Mouse (Mus musculus) hindbrain, embryonic 10.5 days (tissue): ENCODE measurements around the gene Sart3. TPM values are rescaled to one million over a fixed set of nuclear protein-coding genes. Genes with fewer than 3 reads are reported as not detected.

Experiments used
- DNase-seq: peaks from one replicate; pipeline ENCODE4 v3.0.0-alpha.2; 2017; ENCODE audit warnings: low spot score
- H3K27ac ChIP-seq: fragments of 300-500 bp; sonication (generic); 2 replicates; pipeline ENCODE4 v1.5.1; 2016; ENCODE audit warnings: mild to moderate bottlenecking, moderate library complexity
- H3K27me3 ChIP-seq: fragments of 300-500 bp; sonication (generic); 2 replicates; pipeline ENCODE4 v1.6.1; 2016; ENCODE audit warnings: mild to moderate bottlenecking; ENCODE audit not compliant: poor library complexity, insufficient read depth, severe bottlenecking
- H3K36me3 ChIP-seq: fragments of 300-500 bp; sonication (generic); 2 replicates; pipeline ENCODE4 v1.6.1; 2016; ENCODE audit warnings: mild to moderate bottlenecking, moderate library complexity
- H3K4me1 ChIP-seq: fragments of 300-500 bp; sonication (generic); replicated peaks from 2 replicates; pipeline ENCODE4 v1.6.1; 2016; ENCODE audit warnings: mild to moderate bottlenecking
- H3K4me3 ChIP-seq: fragments of 300-500 bp; sonication (generic); 2 replicates; pipeline ENCODE4 v1.5.1; 2016; ENCODE audit warnings: mild to moderate bottlenecking, moderate library complexity
- H3K9me3 ChIP-seq: fragments of 300-500 bp; sonication (generic); 2 replicates; pipeline ENCODE4 v1.6.1; 2016; ENCODE audit warnings: mild to moderate bottlenecking, moderate library complexity
- WGBS: fragments of 180-500 bp; shearing (Covaris S2); methylation state at CpG from one replicate; pipeline ENCODE4 v1.1.7; 2016; 5-methylcytosine and 5-hydroxymethylcytosine counted together
- polyA plus RNA-seq: library from polyadenylated mRNA; unstranded; fragments of >200 nt; fragmentation: Nextera tagmentation; extraction: Ambion mirVana; gene quantifications from 2 replicates; pipeline ENCODE4 v1.2.1, GENCODE M21; 2016

The Sart3 gene
- polyA plus RNA-seq, 1 experiment from 2014 or later, result 66.0 TPM

DNA sequence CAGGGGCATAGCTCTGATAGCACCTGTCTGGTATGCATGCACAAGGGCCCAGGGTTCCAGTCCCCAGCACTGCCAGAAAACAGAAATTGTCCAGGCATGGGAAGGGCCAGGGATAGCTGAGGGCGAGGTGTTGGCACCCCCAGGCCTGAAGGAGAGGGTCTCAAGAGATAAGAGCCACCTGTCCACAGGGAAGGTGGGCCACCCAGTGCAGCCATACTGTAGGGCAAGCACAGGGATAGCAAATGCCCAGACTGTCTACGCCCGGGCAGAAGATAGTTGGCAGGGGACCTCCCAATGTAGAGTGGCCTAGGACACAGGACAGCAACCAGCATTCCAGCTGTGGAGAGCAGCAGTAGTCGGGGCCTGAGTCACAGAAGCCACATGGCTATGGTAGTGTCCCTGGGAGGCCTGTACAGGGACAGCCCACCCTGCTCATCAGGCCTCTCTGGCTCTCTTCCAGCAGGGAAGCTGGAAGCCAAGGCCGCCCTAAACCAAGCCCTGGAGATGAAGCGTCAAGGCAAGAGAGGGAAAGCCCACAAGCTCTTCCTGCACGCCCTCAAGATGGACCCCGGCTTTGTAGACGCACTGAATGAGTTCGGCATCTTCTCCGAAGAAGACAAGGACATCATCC is 34.6 kb downstream of the Sart3 start:
- peaks cover 55% of the 10 kb centered on the region for H3K36me3 ChIP-seq
- H3K27ac ChIP-seq, result no peak overlapping the region
- 90% methylated on average over 11 of the region's 11 CpGs for WGBS
- H3K9me3 ChIP-seq, result no peaks in the 10 kb centered on the region
- 0 out of 2 replicates have a peak overlapping the region, but pooled peaks have one; percentile 81 for H3K4me3 ChIP-seq
- no peak for DNase-seq
- H3K4me1 ChIP-seq, result peaks cover 27% of the 10 kb centered on the region
- H3K27me3 ChIP-seq, result no peaks in the 10 kb centered on the region

DNA sequence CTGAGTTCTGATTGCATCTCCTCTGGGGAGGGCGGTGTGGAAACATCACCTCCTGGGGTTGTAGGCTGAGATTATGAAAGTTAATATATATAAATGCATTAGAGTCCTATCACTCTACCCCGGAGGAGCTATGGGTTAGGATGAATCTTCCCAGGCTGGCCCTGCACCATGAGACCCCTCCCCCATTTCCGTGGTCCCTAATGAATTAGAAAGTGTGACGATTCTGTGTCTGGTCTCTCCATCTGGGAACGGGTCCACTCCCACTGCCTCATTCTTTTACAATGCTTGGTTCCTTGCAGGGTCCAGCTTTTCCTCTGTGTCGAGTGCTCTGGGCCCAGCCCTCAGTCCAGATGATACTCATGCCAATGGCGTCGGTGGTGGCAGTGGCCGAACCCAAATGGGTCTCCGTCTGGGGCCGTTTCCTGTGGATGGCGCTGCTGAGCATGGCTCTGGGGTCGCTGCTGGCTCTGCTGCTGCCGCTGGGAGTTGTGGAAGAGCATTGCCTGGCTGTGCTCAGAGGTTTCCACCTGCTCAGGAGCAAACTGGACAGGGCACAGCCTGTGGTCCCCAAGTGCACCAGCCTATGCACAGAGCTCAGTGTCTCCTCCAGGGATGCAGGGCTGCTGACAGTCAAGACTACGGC is 35.7 kb downstream of the Sart3 start:
- DNase-seq, result no peak
- Histone ChIP-seq H3K27ac (peak overlapping the region; percentile 98), H3K9me3 (no peaks in the 10 kb centered on the region), H3K27me3 (no peaks in the 10 kb centered on the region), H3K4me3 (peak overlapping the region; percentile 81), H3K36me3 (peaks cover 44% of the 10 kb centered on the region), H3K4me1 (peaks cover 27% of the 10 kb centered on the region)
- WGBS, result 42% methylated on average over 15 of the region's 15 CpGs

DNA sequence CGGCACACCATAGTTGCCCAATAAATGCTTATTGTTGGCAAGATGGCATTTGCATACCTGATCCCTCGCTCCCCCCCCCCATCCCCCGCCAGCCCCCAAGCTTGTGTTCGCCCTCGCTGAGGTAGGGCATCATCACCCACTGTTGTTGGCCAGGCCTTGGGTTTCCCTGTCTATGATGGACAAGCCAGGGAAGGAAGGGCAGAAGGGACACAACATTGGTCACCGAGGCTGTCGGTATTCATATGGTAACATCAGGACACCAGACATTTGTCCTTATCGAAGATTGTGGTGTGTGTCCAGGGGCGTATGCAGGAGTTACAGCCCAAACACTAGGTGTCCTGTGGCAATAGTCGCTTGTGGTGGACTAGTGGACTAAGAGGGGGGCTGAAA is 36.2 kb downstream of the Sart3 start:
- peak overlapping the region; percentile 81 for H3K4me3 ChIP-seq
- peaks cover 39% of the 10 kb centered on the region for H3K36me3 ChIP-seq
- no peak for DNase-seq
- 8% methylated on average over 10 of the region's 10 CpGs for WGBS
- H3K27ac ChIP-seq, result peak overlapping the region; percentile 98
- no peaks in the 10 kb centered on the region for H3K27me3 ChIP-seq
- no peaks in the 10 kb centered on the region for H3K9me3 ChIP-seq
- H3K4me1 ChIP-seq, result peaks cover 28% of the 10 kb centered on the region

DNA sequence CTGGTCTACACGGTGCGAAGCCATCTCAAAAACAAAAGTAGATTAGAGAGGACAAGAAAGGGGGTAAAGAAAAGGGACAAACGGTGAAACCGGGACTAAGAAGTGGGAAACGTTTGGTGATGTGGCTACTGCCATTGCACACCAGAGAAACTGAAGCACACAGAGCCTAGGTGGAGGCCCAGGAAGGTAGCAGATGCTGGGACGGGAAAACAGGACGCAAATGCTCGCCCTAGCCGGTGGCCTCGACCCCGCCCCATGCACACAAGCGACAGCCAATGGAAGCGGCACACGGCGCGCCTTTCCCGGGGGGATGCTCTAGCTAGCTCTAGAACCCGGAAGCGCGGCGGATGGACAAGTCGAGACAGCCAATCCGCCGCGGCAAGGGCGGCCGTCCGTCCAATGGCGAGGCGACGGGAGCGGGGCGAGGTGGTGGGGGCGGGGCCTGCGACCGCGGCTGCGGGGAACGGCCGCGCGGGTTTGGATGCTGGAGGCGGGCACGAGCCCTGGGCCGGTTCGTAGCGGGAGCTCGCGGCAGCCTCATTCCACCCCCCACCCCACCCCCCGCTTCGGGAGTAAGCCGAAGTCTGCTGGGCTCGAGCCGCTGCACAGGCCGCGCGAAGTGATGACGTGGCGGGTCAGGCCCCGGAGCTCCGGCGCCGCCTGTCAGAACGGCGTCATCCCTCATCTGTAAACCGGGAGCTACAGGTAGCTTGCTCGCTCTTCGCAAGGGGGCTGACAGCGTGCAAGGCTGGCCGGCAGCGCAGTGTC is 36.8 kb downstream of the Sart3 start, which contains the start of gene Ficd:
Gene Ficd (plus strand): TSS at position 459 of the 768 bp plus-strand sequence.
- under 1% methylated on average over 71 of the region's 71 CpGs for WGBS
- Histone ChIP-seq H3K27me3 (no peaks in the 10 kb centered on the region), H3K4me3 (peak within 1 kb of the TSS; percentile 81), H3K36me3 (peaks cover 33% of the 10 kb centered on the region), H3K9me3 (no peaks in the 10 kb centered on the region), H3K27ac (peak within 1 kb of the TSS; percentile 98), H3K4me1 (peaks cover 33% of the 10 kb centered on the region)
- DNase-seq, result peak; percentile 97

DNA sequence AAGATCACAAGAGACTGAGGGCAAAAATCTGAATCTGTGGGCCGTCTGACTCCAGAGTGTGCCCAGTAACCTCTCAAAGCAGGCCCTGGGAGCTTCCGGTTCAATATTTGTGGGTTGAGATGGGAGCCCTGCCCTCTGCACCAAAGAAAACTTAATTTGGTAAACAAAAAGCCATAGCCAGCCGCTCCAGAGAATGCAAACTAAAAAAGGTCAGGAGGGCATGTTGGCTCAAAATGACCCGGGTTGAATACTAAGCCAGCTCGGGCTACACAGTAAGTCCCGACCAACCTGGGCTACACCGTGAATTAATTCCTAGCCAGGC is 37.3 kb downstream of the Sart3 start:
- H3K4me1 ChIP-seq, result peaks cover 39% of the 10 kb centered on the region
- peak overlapping the region; percentile 98 for H3K27ac ChIP-seq
- H3K9me3 ChIP-seq, result no peaks in the 10 kb centered on the region
- DNase-seq, result no peak
- H3K27me3 ChIP-seq, result no peaks in the 10 kb centered on the region
- peaks cover 28% of the 10 kb centered on the region for H3K36me3 ChIP-seq
- 29% methylated on average over 7 of the region's 7 CpGs for WGBS
- peak overlapping the region; percentile 81 for H3K4me3 ChIP-seq

DNA sequence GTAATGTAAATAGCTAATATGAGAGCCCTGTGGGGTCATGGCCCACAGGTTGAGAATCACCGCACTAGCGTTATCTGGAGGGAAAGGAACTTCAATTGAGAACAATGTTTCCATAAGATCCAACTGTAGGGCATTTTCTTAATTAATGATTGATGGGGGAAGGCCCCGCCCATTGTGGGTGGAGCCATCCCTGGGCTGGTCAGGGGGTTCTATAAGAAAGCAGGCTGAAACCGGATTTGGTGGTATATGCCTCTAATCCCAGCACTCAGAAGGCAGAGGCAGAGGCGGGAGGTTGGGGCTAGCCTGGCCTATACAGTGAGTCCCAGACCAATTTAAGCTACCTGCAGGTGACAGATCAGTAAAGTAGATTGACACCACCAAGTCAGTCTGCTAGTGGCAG is 37.9 kb downstream of the Sart3 start:
- DNase-seq, result no peak
- WGBS, result 69% methylated on average over 5 of the region's 5 CpGs
- H3K27ac ChIP-seq, result peak overlapping the region; percentile 98; the same call in 1 of the 2 replicates

DNA sequence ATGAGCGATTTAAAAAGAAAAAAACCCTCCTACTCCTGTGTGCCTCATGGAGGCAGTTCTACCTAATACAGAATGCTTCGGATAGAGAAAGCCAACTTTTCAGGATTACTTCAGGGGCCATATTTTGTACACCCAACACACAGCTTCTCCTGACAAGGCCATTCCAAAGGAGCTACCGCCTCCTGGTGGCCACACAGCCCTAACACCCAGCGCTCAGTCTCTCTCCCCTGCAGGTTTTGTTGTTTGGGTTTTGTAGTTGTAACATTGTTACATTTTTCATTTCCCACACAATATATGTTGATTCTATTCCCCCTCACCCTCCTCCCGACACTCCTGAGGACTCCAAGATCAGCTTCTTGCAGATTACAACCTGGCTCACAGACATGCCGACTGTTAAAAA is 40.1 kb downstream of the Sart3 start:
- 31% methylated on average over 6 of the region's 6 CpGs for WGBS
- DNase-seq, result peak; percentile 50
- H3K4me3 ChIP-seq, result no peak overlapping the region

More for the DNA sequence above, 37.9 kb downstream of the Sart3 start:
- Histone ChIP-seq H3K9me3 (no peaks in the 10 kb centered on the region), H3K4me3 (no peak overlapping the region), H3K4me1 (peaks cover 39% of the 10 kb centered on the region), H3K36me3 (peaks cover 21% of the 10 kb centered on the region), H3K27me3 (no peaks in the 10 kb centered on the region)

DNA sequence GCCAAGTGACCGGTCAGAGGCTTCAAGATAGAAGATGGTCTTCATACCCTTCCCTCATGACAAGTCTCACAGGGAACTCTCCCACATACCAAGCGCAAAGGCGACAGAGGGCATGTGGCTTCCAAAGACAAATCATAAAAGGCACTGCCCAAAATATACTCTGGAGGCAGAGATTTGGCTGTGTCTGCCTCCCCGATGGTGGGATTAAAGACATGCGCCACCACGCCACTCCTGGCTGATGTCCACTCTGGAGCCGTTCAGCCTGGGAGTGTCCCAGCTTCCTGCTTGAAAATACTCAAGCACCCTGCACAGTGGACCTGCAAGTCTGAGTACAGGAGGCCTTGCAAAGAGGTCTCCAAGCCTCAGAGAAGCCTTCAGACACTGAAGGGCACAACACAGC is 41.1 kb downstream of the Sart3 start:
- no peak for DNase-seq
- H3K9me3 ChIP-seq, result no peaks in the 10 kb centered on the region
- H3K4me1 ChIP-seq, result peaks cover 22% of the 10 kb centered on the region
- H3K27me3 ChIP-seq, result no peaks in the 10 kb centered on the region
- no peaks in the 10 kb centered on the region for H3K36me3 ChIP-seq
- 90% methylated on average over 7 of the region's 7 CpGs for whole genome bisulfite sequencing
- H3K4me3 ChIP-seq, result no peak overlapping the region
- H3K27ac ChIP-seq, result no peak overlapping the region

More for the DNA sequence above, 40.1 kb downstream of the Sart3 start:
- H3K27me3 ChIP-seq, result no peaks in the 10 kb centered on the region
- no peak overlapping the region for H3K27ac ChIP-seq
- peaks cover 32% of the 10 kb centered on the region for H3K4me1 ChIP-seq
- no peaks in the 10 kb centered on the region for H3K36me3 ChIP-seq
- no peaks in the 10 kb centered on the region for H3K9me3 ChIP-seq

DNA sequence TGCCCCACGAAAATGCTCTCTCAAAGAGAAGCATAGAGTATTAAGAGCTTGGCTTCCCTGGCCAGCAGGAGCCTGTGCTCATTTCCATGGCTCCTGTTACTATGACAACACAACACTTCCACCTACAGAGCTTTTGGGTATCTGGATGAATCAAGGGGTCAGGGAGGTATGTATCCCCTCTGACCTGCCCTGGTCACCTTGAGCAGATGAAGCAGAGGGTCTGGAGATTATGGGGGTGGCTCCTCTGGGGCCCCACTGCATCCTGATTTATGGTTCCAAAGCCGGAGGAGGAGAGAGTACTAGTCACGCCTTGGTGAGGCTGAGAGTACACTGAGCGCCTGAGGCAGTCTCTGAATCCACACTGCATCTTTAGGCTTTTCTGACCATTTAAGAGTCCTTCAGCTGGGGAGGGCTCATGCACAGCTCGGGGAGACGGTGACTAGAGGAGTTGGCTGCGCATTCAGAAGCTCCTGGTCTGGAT is 41.6 kb downstream of the Sart3 start:
- H3K27ac ChIP-seq, result no peak overlapping the region
- WGBS, result 75% methylated on average over 7 of the region's 7 CpGs
- DNase-seq, result no peak

DNA sequence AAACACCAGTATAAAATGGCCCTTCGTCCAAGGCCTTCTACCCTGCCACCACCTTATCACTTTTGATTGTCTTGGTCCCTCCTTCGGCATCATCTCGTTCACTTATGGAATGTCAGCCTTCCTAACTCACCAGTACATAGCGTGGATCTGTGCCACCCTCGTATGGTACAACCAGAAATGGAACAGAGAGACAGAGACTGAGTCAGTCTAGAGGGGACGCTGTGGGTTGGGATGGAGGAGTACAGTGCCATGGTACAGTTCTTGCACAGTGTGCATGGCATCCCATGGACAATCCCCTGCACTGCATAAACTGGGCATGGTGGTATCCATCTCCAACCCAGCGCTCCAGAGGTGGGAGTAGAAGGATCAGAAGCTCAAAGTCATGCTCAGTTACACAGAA is 43.6 kb downstream of the Sart3 start:
- Histone ChIP-seq H3K9me3 (no peaks in the 10 kb centered on the region), H3K4me3 (no peak overlapping the region), H3K4me1 (peaks cover 22% of the 10 kb centered on the region), H3K27ac (no peak overlapping the region), H3K27me3 (peaks cover 5% of the 10 kb centered on the region; the same call in 1 of the 2 replicates), H3K36me3 (no peaks in the 10 kb centered on the region)
- 88% methylated on average over 7 of the region's 7 CpGs for WGBS
- no peak for DNase-seq

More for the DNA sequence above, 41.6 kb downstream of the Sart3 start:
- Histone ChIP-seq H3K4me1 (peaks cover 19% of the 10 kb centered on the region), H3K9me3 (no peaks in the 10 kb centered on the region), H3K27me3 (no peaks in the 10 kb centered on the region), H3K36me3 (no peaks in the 10 kb centered on the region), H3K4me3 (no peak overlapping the region)

DNA sequence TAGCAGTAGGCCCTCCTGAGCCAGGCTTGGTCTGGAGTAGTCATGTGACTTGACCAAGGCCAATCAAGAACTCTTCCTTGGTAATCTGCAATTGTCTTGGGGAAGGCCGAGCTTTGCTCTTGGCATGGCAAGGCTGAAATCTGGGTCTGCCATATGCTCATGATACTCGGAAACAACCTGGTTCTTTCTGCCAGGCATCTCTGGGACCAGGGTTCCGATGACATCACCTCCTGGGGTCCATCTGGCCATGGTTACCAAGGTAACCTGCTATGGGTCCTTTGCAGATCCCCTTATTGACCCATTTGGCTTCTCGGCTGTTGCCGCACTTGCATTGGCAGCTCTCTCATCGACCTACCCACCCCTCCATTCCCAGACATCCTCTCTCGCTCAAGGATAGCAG is 44.3 kb downstream of the Sart3 start:
- DNase-seq, result no peak
- H3K27me3 ChIP-seq, result peaks cover 9% of the 10 kb centered on the region; the same call in 1 of the 2 replicates
- no peak overlapping the region for H3K4me3 ChIP-seq
- peaks cover 26% of the 10 kb centered on the region for H3K4me1 ChIP-seq
- H3K9me3 ChIP-seq, result no peaks in the 10 kb centered on the region
- H3K36me3 ChIP-seq, result no peaks in the 10 kb centered on the region
- no peak overlapping the region for H3K27ac ChIP-seq
- 85% methylated on average over 7 of the region's 7 CpGs for WGBS

DNA sequence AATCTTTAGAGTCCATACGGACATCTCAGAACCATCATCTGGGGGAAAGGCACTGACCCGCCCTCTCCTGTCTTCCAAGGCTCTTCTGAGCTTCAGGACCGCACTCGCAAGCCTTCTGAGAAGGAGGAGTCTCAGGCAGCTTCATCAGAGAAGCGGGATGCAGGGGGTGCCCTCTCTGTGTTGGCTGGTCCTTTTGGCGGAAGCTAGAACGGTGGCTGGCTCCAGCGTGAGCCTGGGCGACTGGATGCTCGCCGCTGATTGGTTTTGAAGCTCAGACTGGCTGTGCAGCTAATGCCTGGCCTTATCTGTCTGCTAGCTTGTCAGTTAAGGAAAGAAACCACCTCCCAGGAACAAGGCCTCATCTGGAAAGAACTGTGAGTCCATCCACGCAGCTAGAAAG is 45.1 kb downstream of the Sart3 start:
- WGBS, result 68% methylated on average over 12 of the region's 12 CpGs
- no peak overlapping the region for H3K27ac ChIP-seq
- no peak for DNase-seq
- no peak overlapping the region for H3K4me3 ChIP-seq
- no peaks in the 10 kb centered on the region for H3K9me3 ChIP-seq
- peaks cover 9% of the 10 kb centered on the region; the same call in 1 of the 2 replicates for H3K27me3 ChIP-seq
- H3K36me3 ChIP-seq, result no peaks in the 10 kb centered on the region
- H3K4me1 ChIP-seq, result peaks cover 26% of the 10 kb centered on the region

DNA sequence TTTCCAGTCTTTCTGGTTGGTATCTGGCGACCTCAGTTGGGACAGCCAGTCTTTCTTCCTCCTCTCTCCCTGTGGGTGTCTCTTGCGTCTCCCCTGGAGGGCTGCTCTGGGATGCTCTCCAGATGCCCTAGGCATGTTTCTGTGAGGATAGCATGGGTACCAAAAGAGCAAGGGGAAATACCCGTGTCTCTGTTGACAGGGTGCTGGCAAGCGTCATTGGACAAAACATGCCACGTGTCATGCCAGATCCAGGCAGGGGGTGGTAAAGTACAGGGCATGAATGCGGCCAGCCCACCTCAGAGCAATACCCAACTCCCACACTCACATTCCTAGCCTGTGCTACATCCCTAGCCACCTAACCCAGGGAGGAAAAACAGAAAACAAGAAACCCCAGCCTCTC is 45.7 kb downstream of the Sart3 start:
- Histone ChIP-seq H3K4me1 (peaks cover 26% of the 10 kb centered on the region), H3K36me3 (no peaks in the 10 kb centered on the region), H3K27ac (no peak overlapping the region), H3K9me3 (no peaks in the 10 kb centered on the region), H3K27me3 (peaks cover 9% of the 10 kb centered on the region; the same call in 1 of the 2 replicates), H3K4me3 (no peak overlapping the region)
- no peak for DNase-seq
- 79% methylated on average over 6 of the region's 6 CpGs for WGBS
